Mouse (Mus musculus) embryonic fibroblast, embryonic 13.5 days (primary cell): ENCODE results near the gene Gm20521. TPM values are rescaled to one million over a fixed set of nuclear protein-coding genes. Genes with fewer than 3 reads are reported as not detected.
A peak's percentile ranks its signal among the peaks of the same experiment; 100 is the strongest.

Experiments used
- H3K27ac ChIP-seq: 2 replicates; pipeline ENCODE4 v1.5.1; 2012; ENCODE audit warnings: low read length, control low read depth, inconsistent platforms; ENCODE audit not compliant: insufficient read depth
- H3K4me1 ChIP-seq: 2 replicates; pipeline ENCODE4 v1.6.1; 2011; ENCODE audit warnings: low read length; ENCODE audit not compliant: control insufficient read depth, insufficient read depth
- H3K4me3 ChIP-seq: 2 replicates; pipeline ENCODE4 v1.5.1; 2011; ENCODE audit warnings: mild to moderate bottlenecking, control low read depth, low read length; ENCODE audit not compliant: insufficient read depth
- CTCF ChIP-seq: IDR thresholded peaks from 2 replicates; pipeline ENCODE4 v1.5.1; 2011; ENCODE audit warnings: mild to moderate bottlenecking, control low read depth, low read length, moderate library complexity, borderline replicate concordance; ENCODE audit not compliant: insufficient read depth
- POLR2A ChIP-seq: IDR thresholded peaks from 2 replicates; pipeline ENCODE4 v1.6.1; 2011; ENCODE audit warnings: low read depth, mild to moderate bottlenecking, control low read depth, low read length, moderate library complexity
- polyA plus RNA-seq: library from polyadenylated mRNA; stranded (reverse); fragments of >200 nt; gene quantifications from 2 replicates; pipeline ENCODE4 v1.2.4, GENCODE M21; 2011; ENCODE audit warnings: low read depth; ENCODE audit not compliant: missing spikeins, insufficient read length

Gene Gm20521
- polyA plus RNA-seq, 1 experiment = not detected

GRCm38 (mm10) chr14:54920076-54920685, 36.9 kb downstream of the Gm20521 start:
- H3K27ac ChIP-seq = no peak overlapping the region
- TF ChIP-seq POLR2A (no peak), CTCF (no peak)
- H3K4me1 ChIP-seq = no peaks in the 10 kb centered on the region
- H3K4me3 ChIP-seq = no peak overlapping the region

GRCm38 (mm10) chr14:54924641-54925348, 41.6 kb downstream of the Gm20521 start:
- TF ChIP-seq CTCF (no peak), POLR2A (peak; percentile 58)
- peak overlapping the region; percentile 8; the same call in 1 of the 2 replicates for H3K4me3 ChIP-seq
- H3K27ac ChIP-seq = peak overlapping the region; percentile 83
- no peaks in the 10 kb centered on the region for H3K4me1 ChIP-seq

- peaks cover 6% of the 10 kb centered on the region; the same call in 1 of the 2 replicates for H3K4me1 ChIP-seq
- peak within 1 kb of the TSS; percentile 83 for H3K27ac ChIP-seq
- H3K4me3 ChIP-seq = peak within 1 kb of the TSS; percentile 18
- TF ChIP-seq POLR2A = peak; percentile 75
- TF ChIP-seq CTCF = no peak
Observed at GRCm38 (mm10) chr14:54925349-54926342, 42.4 kb downstream of the Gm20521 start, which contains the start of gene Efs. TSS of gene Efs (minus strand) at chr14:54926126.

GRCm38 (mm10) chr14:54926401-54927158, 43.3 kb downstream of the Gm20521 start:
- Histone ChIP-seq H3K27ac (peak overlapping the region; percentile 83), H3K4me1 (peaks cover 6% of the 10 kb centered on the region; the same call in 1 of the 2 replicates), H3K4me3 (peak overlapping the region; percentile 18)
- no peak for TF ChIP-seq CTCF
- peak; percentile 24 for TF ChIP-seq POLR2A

- H3K4me1 ChIP-seq = peaks cover 6% of the 10 kb centered on the region; the same call in 1 of the 2 replicates
- H3K27ac ChIP-seq = peak overlapping the region; percentile 83
- TF ChIP-seq POLR2A (no peak), CTCF (no peak)
- H3K4me3 ChIP-seq = no peak overlapping the region
Observed at GRCm38 (mm10) chr14:54927296-54927695, 44.1 kb downstream of the Gm20521 start.

- TF ChIP-seq CTCF (no peak), POLR2A (no peak)
- Histone ChIP-seq H3K4me1 (peaks cover 6% of the 10 kb centered on the region; the same call in 1 of the 2 replicates), H3K4me3 (no peak overlapping the region), H3K27ac (peak overlapping the region; percentile 50; the same call in 1 of the 2 replicates)
Observed at GRCm38 (mm10) chr14:54929801-54930200, 46.6 kb downstream of the Gm20521 start.

GRCm38 (mm10) chr14:54930431-54930830, 47.2 kb downstream of the Gm20521 start:
- Histone ChIP-seq H3K4me3 (no peak overlapping the region), H3K4me1 (peaks cover 6% of the 10 kb centered on the region; the same call in 1 of the 2 replicates), H3K27ac (peak overlapping the region; percentile 50; the same call in 1 of the 2 replicates)
- no peak for TF ChIP-seq POLR2A

- H3K4me3 ChIP-seq = no peak within 1 kb of the TSS
- TF ChIP-seq POLR2A (no peak), CTCF (no peak)
- H3K4me1 ChIP-seq = peaks cover 6% of the 10 kb centered on the region; the same call in 1 of the 2 replicates
- H3K27ac ChIP-seq = no peak within 1 kb of the TSS
Observed at GRCm38 (mm10) chr14:54932645-54933150, 49.5 kb downstream of the Gm20521 start, which contains the start of gene Il25. TSS of gene Il25 (plus strand) at chr14:54932695.
